Mouse (Mus musculus) heart, postnatal 0 days (tissue): Measurements from ENCODE around the gene Krt83. TPM values are rescaled to one million over a fixed set of nuclear protein-coding genes. Genes with fewer than 3 reads are reported as not detected.
A peak's percentile ranks its signal among the peaks of the same experiment; 100 is the strongest.
"Not testable (repeated sequence)": the region's sequence is repeated elsewhere in the genome, so short reads cannot be mapped to it uniquely, and the experiment has no call there.

Experiments used
- ATAC-seq: fragments of 200-750 bp; cut with Nextera tagmentation; 2 replicates; pipeline ENCODE4 v1.8.0; 2017; ENCODE audit warnings: low read depth, moderate number of reproducible peaks, moderate library complexity; ENCODE audit not compliant: insufficient read depth
- DNase-seq: peaks from one replicate; pipeline ENCODE4 v3.0.0-alpha.2; 2016; ENCODE audit warnings: low spot score
- H3K27ac ChIP-seq: fragments of 300-500 bp; sonication (generic); 2 replicates; pipeline ENCODE4 v1.5.1; 2014; ENCODE audit warnings: low read depth, mild to moderate bottlenecking
- H3K27me3 ChIP-seq: fragments of 300-500 bp; sonication (generic); 2 replicates; pipeline ENCODE4 v1.6.1; 2014; ENCODE audit warnings: low read length, mixed read lengths; ENCODE audit not compliant: control insufficient read depth, insufficient read depth
- H3K36me3 ChIP-seq: fragments of 300-500 bp; sonication (generic); replicated peaks from 2 replicates; pipeline ENCODE4 v1.6.1; 2014; ENCODE audit warnings: low read length, mixed read lengths; ENCODE audit not compliant: control insufficient read depth, insufficient read depth
- H3K4me1 ChIP-seq: fragments of 300-500 bp; sonication (generic); 2 replicates; pipeline ENCODE4 v1.6.1; 2014; ENCODE audit warnings: antibody characterized with exemption; ENCODE audit not compliant: control insufficient read depth, insufficient read depth
- H3K4me2 ChIP-seq: fragments of 300-500 bp; sonication (generic); 2 replicates; pipeline ENCODE4 v1.6.1; 2014; ENCODE audit warnings: low read depth, mild to moderate bottlenecking, low read length, moderate library complexity
- H3K4me3 ChIP-seq: fragments of 300-500 bp; sonication (generic); 2 replicates; pipeline ENCODE4 v1.5.1; 2014; ENCODE audit warnings: low read depth, low read length
- H3K9ac ChIP-seq: fragments of 300-500 bp; sonication (generic); replicated peaks from 2 replicates; pipeline ENCODE4 v1.6.1; 2014; ENCODE audit warnings: low read depth, low read length, mixed read lengths
- H3K9me3 ChIP-seq: fragments of 300-500 bp; sonication (generic); replicated peaks from 2 replicates; pipeline ENCODE4 v1.6.1; 2016; ENCODE audit warnings: low read length; ENCODE audit not compliant: control insufficient read depth
- CTCF ChIP-seq: IDR thresholded peaks from 2 replicates; pipeline ENCODE4 v1.5.1; 2016; ENCODE audit warnings: antibody characterized with exemption, control low read depth, low read depth
- EP300 ChIP-seq: IDR thresholded peaks from 2 replicates; pipeline ENCODE4 v1.6.1; 2016; ENCODE audit warnings: antibody characterized with exemption, low read depth
- WGBS: fragments of 180-500 bp; shearing (Covaris S2); extraction: QIAGEN DNeasy Blood & Tissue Kit; methylation state at CpG from one replicate; pipeline ENCODE4 v1.1.7; 2014; 5-methylcytosine and 5-hydroxymethylcytosine counted together
- polyA plus RNA-seq: library from polyadenylated mRNA; unstranded; fragments of >200 nt; fragmentation: Nextera tagmentation; extraction: Ambion mirVana; gene quantifications from 2 replicates; pipeline ENCODE4 v1.2.1, GENCODE M21; 2015
- total RNA-seq: library from RNA; depleted of rRNA; stranded (reverse); fragments of >200 nt; gene quantifications from 2 replicates; pipeline ENCODE4 v1.2.3, GENCODE M21; 2014; ENCODE audit warnings: low replicate concordance

Krt83 gene
- total and polyA plus RNA-seq, 2 experiments from 2014 or later, result not detected

GRCm38 (mm10) chr15:101522556-101523232 lies 31.4 kb upstream of the Krt83 start:
- DNase-seq, result no peak
- Histone ChIP-seq H3K4me1 (no peaks in the 10 kb centered on the region), H3K27me3 (0 out of 2 replicates have a peak, but pooled peaks cover 13% of the 10 kb centered on the region), H3K4me2 (no peak overlapping the region), H3K27ac (no peak overlapping the region), H3K9ac (no peak overlapping the region), H3K36me3 (no peaks in the 10 kb centered on the region), H3K9me3 (no peaks in the 10 kb centered on the region), H3K4me3 (no peak overlapping the region)
- TF ChIP-seq CTCF, result no peak
- no peak for TF ChIP-seq EP300
- no peak for ATAC-seq
- 66% methylated on average over 4 of the region's 4 CpGs for WGBS

DNA sequence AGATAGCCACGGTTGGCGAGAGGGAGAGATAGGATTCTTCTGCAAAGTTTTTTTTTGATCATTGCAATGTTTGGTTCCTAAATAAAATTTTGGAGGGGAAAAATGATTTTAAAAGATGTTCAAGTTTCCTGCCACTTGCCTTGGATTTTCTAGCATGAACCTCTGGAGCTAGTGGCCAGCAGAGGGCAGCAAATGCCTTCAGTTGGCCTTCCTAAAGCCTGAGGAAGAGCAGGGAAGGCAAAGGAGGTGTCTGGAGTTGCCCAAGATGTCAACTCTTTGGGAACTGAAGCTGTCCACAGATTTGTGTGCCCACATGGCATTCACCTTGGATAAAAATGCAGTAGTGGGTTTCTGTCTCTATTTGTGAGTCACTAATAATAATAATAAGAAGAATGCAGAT lies 28.5 kb upstream of the Krt83 start:
- Histone ChIP-seq H3K4me3 (no peak overlapping the region), H3K9me3 (no peaks in the 10 kb centered on the region), H3K36me3 (no peaks in the 10 kb centered on the region), H3K27ac (no peak overlapping the region), H3K4me1 (no peaks in the 10 kb centered on the region), H3K27me3 (no peaks in the 10 kb centered on the region), H3K4me2 (no peak overlapping the region), H3K9ac (no peak overlapping the region)
- WGBS, result 11% methylated on average over 2 of the region's 2 CpGs
- ATAC-seq, result no peak
- peak; percentile 69 for DNase-seq
- TF ChIP-seq EP300, result no peak
- TF ChIP-seq CTCF, result peak; percentile 89

DNA sequence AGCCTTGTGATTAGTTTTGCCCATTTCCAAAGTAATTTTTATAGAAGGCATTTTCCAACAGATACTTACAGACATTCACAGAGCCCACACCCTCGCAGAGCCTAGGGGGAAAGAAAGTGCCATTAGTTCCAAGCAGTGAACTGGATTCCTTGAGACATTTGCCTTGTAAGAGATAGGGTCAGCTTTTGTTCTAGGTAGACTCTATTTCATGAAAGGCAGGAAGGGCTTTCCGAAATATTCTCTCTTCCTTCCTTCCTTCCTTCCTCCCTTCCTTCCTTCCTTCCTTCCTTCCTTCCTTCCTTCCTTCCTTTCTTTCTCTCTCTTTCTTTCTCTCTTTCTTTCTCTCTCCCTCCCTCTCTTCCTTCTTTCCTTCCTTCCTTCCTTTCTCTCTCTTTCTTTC lies 25.8 kb upstream of the Krt83 start, which contains the start of gene Gm49425:
Gm49425 (minus strand) TSS at position 101 of the 400 bp plus-strand sequence.
- H3K36me3 ChIP-seq, ATAC-seq, DNase-seq, H3K4me3 ChIP-seq, H3K27ac ChIP-seq, H3K4me2 ChIP-seq, H3K9ac ChIP-seq, H3K4me1 ChIP-seq, H3K9me3 ChIP-seq, H3K27me3 ChIP-seq: not testable (repeated sequence)
- WGBS, result 62% methylated on average over 2 of the region's 2 CpGs

- Histone ChIP-seq H3K27me3 (no peaks in the 10 kb centered on the region), H3K9me3 (no peaks in the 10 kb centered on the region), H3K4me3 (no peak overlapping the region), H3K4me1 (0 out of 2 replicates have a peak, but pooled peaks cover 6% of the 10 kb centered on the region), H3K4me2 (no peak overlapping the region), H3K9ac (no peak overlapping the region), H3K36me3 (no peaks in the 10 kb centered on the region), H3K27ac (no peak overlapping the region)
- ATAC-seq (no peak), DNase-seq (no peak)
- 65% methylated on average over 9 of the region's 9 CpGs for WGBS
- TF ChIP-seq EP300 (no peak), CTCF (no peak)
These were observed 16.9 kb upstream of the Krt83 start for GRCm38 (mm10) chr15:101508247-101508646.

GRCm38 (mm10) chr15:101506896-101507758 lies 15.8 kb upstream of the Krt83 start:
- H3K4me2 ChIP-seq, result no peak overlapping the region
- no peak overlapping the region for H3K4me3 ChIP-seq
- WGBS, result 44% methylated on average over 14 of the region's 14 CpGs
- no peaks in the 10 kb centered on the region for H3K27me3 ChIP-seq
- H3K9me3 ChIP-seq, result no peaks in the 10 kb centered on the region
- 0 out of 2 replicates have a peak, but pooled peaks cover 6% of the 10 kb centered on the region for H3K4me1 ChIP-seq
- TF ChIP-seq CTCF (no peak), EP300 (no peak)
- no peak overlapping the region for H3K9ac ChIP-seq
- H3K36me3 ChIP-seq, result no peaks in the 10 kb centered on the region
- no peak for DNase-seq
- no peak for ATAC-seq
- H3K27ac ChIP-seq, result no peak overlapping the region
